Mouse (Mus musculus) forebrain, embryonic 13.5 days (tissue): Measurements from ENCODE around the gene Kansl1. TPM values are rescaled to one million over a fixed set of nuclear protein-coding genes. Genes with fewer than 3 reads are reported as not detected.

Experiments
- ATAC-seq: fragments of 200-750 bp; cut with Nextera tagmentation; 2 replicates; pipeline ENCODE4 v1.8.0; 2017
- H3K27ac ChIP-seq: fragments of 300-500 bp; sonication (generic); 2 replicates; pipeline ENCODE4 v1.5.1; 2015; ENCODE audit warnings: inconsistent platforms, mild to moderate bottlenecking, moderate library complexity
- H3K27me3 ChIP-seq: fragments of 300-500 bp; sonication (generic); 2 replicates; pipeline ENCODE4 v1.6.1; 2015; ENCODE audit warnings: mild to moderate bottlenecking, inconsistent platforms
- H3K36me3 ChIP-seq: fragments of 300-500 bp; sonication (generic); 2 replicates; pipeline ENCODE4 v1.6.1; 2015; ENCODE audit warnings: mild to moderate bottlenecking, inconsistent platforms; ENCODE audit not compliant: poor library complexity, severe bottlenecking
- H3K4me1 ChIP-seq: fragments of 300-500 bp; sonication (generic); 2 replicates; pipeline ENCODE4 v1.6.1; 2015; ENCODE audit warnings: inconsistent platforms
- H3K4me2 ChIP-seq: fragments of 300-500 bp; sonication (generic); 2 replicates; pipeline ENCODE4 v1.6.1; 2015; ENCODE audit warnings: inconsistent platforms, mild to moderate bottlenecking, moderate library complexity
- H3K4me3 ChIP-seq: fragments of 300-500 bp; sonication (generic); 2 replicates; pipeline ENCODE4 v1.5.1; 2015; ENCODE audit warnings: mild to moderate bottlenecking, inconsistent platforms
- H3K9ac ChIP-seq: fragments of 300-500 bp; sonication (generic); 2 replicates; pipeline ENCODE4 v1.6.1; 2015; ENCODE audit warnings: mild to moderate bottlenecking, inconsistent platforms
- H3K9me3 ChIP-seq: fragments of 300-500 bp; sonication (generic); replicated peaks from 2 replicates; pipeline ENCODE4 v1.6.1; 2016; ENCODE audit warnings: inconsistent platforms
- WGBS: fragments of 180-500 bp; shearing (Covaris S2); methylation state at CpG from one replicate; pipeline ENCODE4 v1.1.7; 2015; 5-methylcytosine and 5-hydroxymethylcytosine counted together
- polyA plus RNA-seq: library from polyadenylated mRNA; unstranded; fragments of >200 nt; fragmentation: Nextera tagmentation; extraction: Ambion mirVana; gene quantifications from 2 replicates; pipeline ENCODE4 v1.2.1, GENCODE M21; 2015

Gene Kansl1
- polyA plus RNA-seq, 1 experiment from 2014 or later = 26.1 TPM

GRCm38 (mm10) chr11:104435753-104436152, 32.9 kb downstream of the Kansl1 start:
- no peak for ATAC-seq
- Histone ChIP-seq H3K27me3 (no peaks in the 10 kb centered on the region), H3K4me1 (peaks cover 32% of the 10 kb centered on the region), H3K9ac (no peak overlapping the region), H3K4me3 (no peak overlapping the region), H3K27ac (no peak overlapping the region), H3K36me3 (no peaks in the 10 kb centered on the region), H3K9me3 (no peaks in the 10 kb centered on the region), H3K4me2 (no peak overlapping the region)

DNA sequence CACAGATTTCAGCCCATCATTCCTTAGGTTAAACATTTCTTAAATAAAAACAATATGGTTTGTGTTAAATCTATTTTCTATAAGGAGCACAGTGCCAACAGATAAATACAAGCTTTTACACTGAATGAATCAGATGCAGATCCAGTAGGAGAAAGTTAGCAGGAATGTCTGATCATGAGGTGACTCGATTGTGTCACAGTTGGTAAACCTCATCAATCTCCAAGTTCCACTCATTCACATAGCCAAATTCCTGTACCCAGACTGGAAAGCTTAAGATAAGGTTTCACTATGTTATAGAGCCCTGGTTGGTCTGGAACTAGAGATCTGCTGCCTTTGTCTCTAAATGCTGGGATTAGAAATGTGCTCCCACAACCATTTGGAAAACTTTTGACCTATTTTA, 33.5 kb downstream of the Kansl1 start:
- Histone ChIP-seq H3K4me2 (no peak overlapping the region), H3K9me3 (no peaks in the 10 kb centered on the region), H3K36me3 (no peaks in the 10 kb centered on the region), H3K9ac (no peak overlapping the region), H3K4me3 (no peak overlapping the region), H3K27ac (no peak overlapping the region), H3K4me1 (peaks cover 32% of the 10 kb centered on the region), H3K27me3 (no peaks in the 10 kb centered on the region)
- WGBS = 90% methylated on average over 1 of the region's 1 CpGs
- ATAC-seq = no peak

DNA sequence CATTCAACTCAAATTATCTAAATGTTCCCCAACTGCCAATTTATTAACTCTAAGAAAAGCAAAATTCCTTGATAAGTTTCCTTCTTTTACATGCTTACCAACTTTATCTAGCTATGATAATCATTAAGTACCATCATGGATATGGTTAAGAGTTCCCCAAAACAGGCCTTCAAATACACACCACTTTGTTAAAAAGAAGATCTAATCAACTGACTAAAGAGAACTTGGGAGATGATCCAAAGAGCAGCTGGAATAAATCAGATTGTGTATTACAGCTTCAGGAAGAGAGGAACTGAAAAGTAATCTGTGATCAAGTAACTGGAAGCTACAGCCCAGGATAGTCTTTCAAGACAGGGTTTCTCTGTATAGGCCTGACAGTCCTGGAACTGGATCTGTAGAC, 36.4 kb downstream of the Kansl1 start:
- no peak overlapping the region for H3K27ac ChIP-seq
- no peak for ATAC-seq
- H3K36me3 ChIP-seq = no peaks in the 10 kb centered on the region; the same call in 1 of the 2 replicates
- no peak overlapping the region for H3K4me3 ChIP-seq
- no peaks in the 10 kb centered on the region for H3K9me3 ChIP-seq
- H3K4me1 ChIP-seq = peaks cover 13% of the 10 kb centered on the region
- H3K9ac ChIP-seq = no peak overlapping the region
- H3K27me3 ChIP-seq = no peaks in the 10 kb centered on the region
- no peak overlapping the region for H3K4me2 ChIP-seq

GRCm38 (mm10) chr11:104431807-104432206, 36.9 kb downstream of the Kansl1 start:
- no peaks in the 10 kb centered on the region for H3K27me3 ChIP-seq
- no peak for ATAC-seq
- H3K4me2 ChIP-seq = no peak overlapping the region
- H3K36me3 ChIP-seq = no peaks in the 10 kb centered on the region; the same call in 1 of the 2 replicates
- H3K4me3 ChIP-seq = no peak overlapping the region
- no peaks in the 10 kb centered on the region for H3K9me3 ChIP-seq
- no peak overlapping the region for H3K9ac ChIP-seq
- WGBS = 83% methylated on average over 1 of the region's 1 CpGs
- peaks cover 10% of the 10 kb centered on the region for H3K4me1 ChIP-seq
- no peak overlapping the region for H3K27ac ChIP-seq

DNA sequence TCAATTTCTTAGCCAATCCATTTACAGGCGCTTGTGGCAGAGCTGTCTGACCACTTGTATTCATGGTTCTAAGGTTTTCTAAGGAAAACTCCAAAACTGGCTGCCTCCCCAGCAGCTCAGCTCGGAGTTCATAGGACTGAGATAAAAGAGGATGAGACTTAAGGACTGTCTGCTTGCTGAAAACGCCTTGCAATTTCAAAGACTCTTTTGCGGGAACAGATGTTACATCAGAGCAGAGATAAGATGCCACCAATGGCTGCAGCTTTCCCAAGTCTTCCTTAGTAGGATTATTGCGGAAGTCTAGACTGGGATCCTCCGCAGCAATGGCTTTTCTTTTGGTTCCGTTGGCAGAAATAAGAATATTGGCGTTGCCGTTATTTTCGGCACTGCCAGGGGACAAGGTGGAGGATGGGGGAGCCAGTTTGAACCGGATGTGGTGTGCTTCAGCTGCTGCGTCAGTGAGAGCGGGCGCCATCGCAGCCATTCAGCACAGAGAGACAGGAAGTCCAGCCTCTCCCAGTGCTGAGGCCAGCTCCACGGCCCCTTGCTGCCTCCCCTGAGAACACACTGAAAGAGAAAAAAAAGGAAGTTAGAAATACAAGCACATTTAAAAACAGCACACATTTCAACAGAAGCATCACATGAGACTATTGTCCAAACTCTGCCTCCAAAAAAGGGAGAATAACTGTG, 43.8 kb downstream of the Kansl1 start:
- H3K9me3 ChIP-seq = no peaks in the 10 kb centered on the region
- no peak overlapping the region for H3K4me2 ChIP-seq
- H3K4me1 ChIP-seq = no peaks in the 10 kb centered on the region
- no peak overlapping the region for H3K4me3 ChIP-seq
- ATAC-seq = no peak
- H3K27ac ChIP-seq = no peak overlapping the region
- no peaks in the 10 kb centered on the region for H3K27me3 ChIP-seq
- H3K36me3 ChIP-seq = peaks cover 21% of the 10 kb centered on the region
- WGBS = 91% methylated on average over 16 of the region's 16 CpGs
- H3K9ac ChIP-seq = no peak overlapping the region

- no peak overlapping the region for H3K9ac ChIP-seq
- H3K36me3 ChIP-seq = peaks cover 9% of the 10 kb centered on the region; the same call in 1 of the 2 replicates
- H3K27ac ChIP-seq = no peak overlapping the region
- H3K27me3 ChIP-seq = no peaks in the 10 kb centered on the region
- H3K9me3 ChIP-seq = no peaks in the 10 kb centered on the region
- H3K4me1 ChIP-seq = no peaks in the 10 kb centered on the region
- no peak overlapping the region for H3K4me2 ChIP-seq
- no peak overlapping the region for H3K4me3 ChIP-seq
- no peak for ATAC-seq
Observed at GRCm38 (mm10) chr11:104412254-104412653, 56.4 kb downstream of the Kansl1 start.

DNA sequence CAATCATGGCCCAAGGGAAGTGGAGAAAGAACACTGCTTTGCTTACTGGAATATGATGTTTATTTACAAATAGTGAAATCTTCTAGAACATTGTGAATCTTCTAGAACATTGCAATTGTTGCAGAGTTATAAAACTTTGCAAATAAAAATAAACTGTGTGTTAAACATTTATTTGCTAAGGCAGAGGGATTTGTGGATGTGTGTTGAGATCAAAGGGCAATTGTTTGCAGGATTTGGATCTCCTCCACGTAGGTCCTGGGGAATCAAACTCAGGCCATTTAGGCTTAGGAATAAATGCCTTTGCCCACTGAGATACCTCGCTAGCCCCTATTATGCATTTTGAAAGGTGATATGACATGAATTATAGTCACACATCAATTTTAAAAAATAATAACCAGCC, 61.3 kb downstream of the Kansl1 start:
- no peak for ATAC-seq
- H3K9me3 ChIP-seq = no peaks in the 10 kb centered on the region
- no peak overlapping the region for H3K9ac ChIP-seq
- no peak overlapping the region for H3K4me2 ChIP-seq
- WGBS = 69% methylated on average over 2 of the region's 2 CpGs
- H3K4me1 ChIP-seq = no peaks in the 10 kb centered on the region
- peaks cover 5% of the 10 kb centered on the region; the same call in 1 of the 2 replicates for H3K36me3 ChIP-seq
- no peak overlapping the region for H3K27ac ChIP-seq
- H3K4me3 ChIP-seq = no peak overlapping the region
- no peaks in the 10 kb centered on the region for H3K27me3 ChIP-seq

DNA sequence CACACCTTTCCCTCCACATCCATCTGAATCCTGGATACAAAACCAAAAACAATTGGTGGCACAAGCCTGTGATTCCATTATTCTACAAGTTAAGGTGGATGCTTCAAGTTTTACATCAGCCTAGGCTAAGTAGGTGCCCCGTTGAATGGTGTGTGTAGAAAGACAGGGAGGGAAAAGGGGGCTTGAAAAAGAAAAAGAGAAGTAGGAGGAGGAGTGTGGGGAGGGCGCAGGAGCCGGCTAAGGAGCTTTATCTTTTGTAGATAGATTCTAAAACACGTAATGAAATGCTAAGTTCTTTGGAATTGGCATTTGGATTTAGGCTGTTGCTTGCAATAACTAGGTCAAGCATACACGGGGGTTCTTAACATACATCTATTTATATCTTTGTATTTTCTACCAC, 67.7 kb downstream of the Kansl1 start:
- Histone ChIP-seq H3K27me3 (no peaks in the 10 kb centered on the region), H3K36me3 (peaks cover 11% of the 10 kb centered on the region; the same call in 1 of the 2 replicates), H3K27ac (no peak overlapping the region), H3K4me2 (no peak overlapping the region), H3K4me3 (no peak overlapping the region), H3K9ac (no peak overlapping the region), H3K9me3 (no peaks in the 10 kb centered on the region), H3K4me1 (peaks cover 9% of the 10 kb centered on the region)
- WGBS = 54% methylated on average over 5 of the region's 5 CpGs
- no peak for ATAC-seq

DNA sequence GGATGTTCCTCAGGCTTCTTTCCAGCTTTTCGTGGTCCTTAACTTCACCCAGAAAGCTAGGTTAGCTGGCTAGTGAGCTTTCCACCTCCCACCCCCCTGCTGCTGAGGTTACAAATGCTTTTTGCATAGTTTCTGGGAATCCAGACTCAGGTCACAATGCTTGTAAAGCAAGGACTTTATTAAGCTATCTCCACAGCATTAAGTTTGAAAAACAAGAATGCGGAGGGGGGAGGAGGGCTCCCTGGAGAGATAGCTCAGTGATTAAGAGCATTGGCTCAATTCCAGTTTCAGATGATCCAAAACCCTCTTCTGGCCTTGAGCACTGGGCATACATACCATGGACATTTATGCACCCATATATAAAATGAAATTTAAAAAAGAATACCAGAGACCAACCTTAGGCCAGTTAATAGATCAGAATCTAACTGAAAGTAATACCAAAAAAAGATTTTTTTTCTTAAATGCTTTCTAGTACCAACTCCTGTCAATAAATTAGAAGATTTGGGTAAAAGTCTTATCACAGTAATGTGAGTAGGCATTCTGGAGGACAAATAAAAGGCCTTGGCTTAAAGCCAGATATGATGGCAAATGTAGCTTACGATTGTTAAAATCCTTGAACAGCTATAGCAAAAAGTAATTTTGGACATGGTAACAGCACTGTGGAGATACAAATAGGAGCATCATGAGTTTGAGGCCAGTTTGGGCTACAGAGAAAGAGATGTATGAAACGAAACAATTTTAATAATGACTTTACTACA, 69.0 kb downstream of the Kansl1 start:
- H3K4me2 ChIP-seq = no peak overlapping the region
- WGBS = 68% methylated on average over 4 of the region's 4 CpGs
- H3K9me3 ChIP-seq = no peaks in the 10 kb centered on the region
- H3K9ac ChIP-seq = no peak overlapping the region
- H3K4me3 ChIP-seq = no peak overlapping the region
- H3K36me3 ChIP-seq = peaks cover 20% of the 10 kb centered on the region; the same call in 1 of the 2 replicates
- ATAC-seq = no peak
- no peak overlapping the region for H3K27ac ChIP-seq
- no peaks in the 10 kb centered on the region for H3K27me3 ChIP-seq
- peaks cover 9% of the 10 kb centered on the region for H3K4me1 ChIP-seq

GRCm38 (mm10) chr11:104395648-104396047, 73.0 kb downstream of the Kansl1 start:
- peaks cover 5% of the 10 kb centered on the region for H3K4me1 ChIP-seq
- H3K36me3 ChIP-seq = peaks cover 10% of the 10 kb centered on the region; the same call in 1 of the 2 replicates
- no peaks in the 10 kb centered on the region for H3K27me3 ChIP-seq
- H3K9me3 ChIP-seq = no peaks in the 10 kb centered on the region
- ATAC-seq = no peak
- H3K4me2 ChIP-seq = no peak overlapping the region
- no peak overlapping the region for H3K9ac ChIP-seq
- WGBS = 88% methylated on average over 2 of the region's 2 CpGs
- H3K27ac ChIP-seq = no peak overlapping the region
- H3K4me3 ChIP-seq = no peak overlapping the region

DNA sequence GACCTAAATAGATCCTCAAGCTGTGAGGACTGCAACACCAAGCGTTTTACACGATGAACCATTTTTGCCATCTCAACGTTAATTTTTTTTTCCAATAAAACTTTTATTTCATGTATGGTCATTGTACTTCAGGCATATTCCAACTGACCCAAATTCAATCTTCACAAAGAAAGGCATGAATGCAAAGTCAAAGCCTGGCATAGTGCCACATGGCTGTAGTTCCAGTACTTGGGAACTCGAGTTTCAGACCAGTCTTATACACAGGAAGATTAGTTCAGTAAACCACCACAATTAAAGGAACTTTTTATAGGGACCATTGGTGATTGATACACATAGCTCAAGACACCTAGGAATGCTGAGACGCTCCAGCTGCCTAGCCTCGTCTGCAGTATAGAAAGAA, 75.5 kb downstream of the Kansl1 start:
- H3K9ac ChIP-seq = no peak overlapping the region
- no peak overlapping the region for H3K4me2 ChIP-seq
- no peak overlapping the region for H3K4me3 ChIP-seq
- H3K4me1 ChIP-seq = no peaks in the 10 kb centered on the region
- 81% methylated on average over 6 of the region's 6 CpGs for WGBS
- H3K9me3 ChIP-seq = no peaks in the 10 kb centered on the region
- no peak overlapping the region for H3K27ac ChIP-seq
- H3K36me3 ChIP-seq = peaks cover 10% of the 10 kb centered on the region; the same call in 1 of the 2 replicates
- no peaks in the 10 kb centered on the region for H3K27me3 ChIP-seq
- ATAC-seq = no peak

GRCm38 (mm10) chr11:104392153-104392552, 76.5 kb downstream of the Kansl1 start:
- Histone ChIP-seq H3K9me3 (no peaks in the 10 kb centered on the region), H3K27me3 (no peaks in the 10 kb centered on the region), H3K27ac (no peak overlapping the region), H3K4me2 (no peak overlapping the region), H3K36me3 (peaks cover 10% of the 10 kb centered on the region; the same call in 1 of the 2 replicates), H3K4me3 (no peak overlapping the region), H3K9ac (no peak overlapping the region), H3K4me1 (no peaks in the 10 kb centered on the region)
- WGBS = 88% methylated on average over 1 of the region's 1 CpGs
- ATAC-seq = no peak
